ENCODE assay signal across 8 mouse cellular contexts in genomic region chr12:80643693-80644505, GRCm38 (mm10). TPM values are rescaled to one million over a fixed set of nuclear protein-coding genes. Genes with fewer than 3 reads are reported as not detected.
DNase-seq lines count a peak whose midpoint lies in the region; ATAC-seq and TF ChIP-seq lines count a peak whose summit lies in the region.

TSS of gene Slc39a9 (plus strand) at chr12:80643883.
TSS of gene Erh (minus strand) at chr12:80644341.

- peak within 1 kb of the TSS; percentile 92 for H3K9ac ChIP-seq in embryonic facial prominence, embryonic 14.5 days (ENCODE audit: low read depth, low read length)
- H3K9ac ChIP-seq in heart, adult 2 months (ENCODE audit: low read depth, low read length) = peak within 1 kb of the TSS; percentile 81
- H3K9ac ChIP-seq in limb, embryonic 13.5 days = peak within 1 kb of the TSS; percentile 97
- H3K9ac ChIP-seq in midbrain, embryonic 16.5 days (ENCODE audit: low read depth, low read length) = peak within 1 kb of the TSS; percentile 94

- TF ChIP-seq CTCF in heart, adult 2 months (IDR thresholded peaks at IDR 0.05) = peak; percentile 40

- intact Hi-C loops in heart, adult 2 months (cut with DNase I) = loop anchor here (10.0 kb wide), 1 partner anchor 1779 kb away; the partner anchor contains the start of genes Atp6v1d and Eif2s1

- peaks cover 37% of the 10 kb centered on the region for H3K36me3 ChIP-seq in embryonic facial prominence, embryonic 14.5 days (ENCODE audit: control insufficient read depth, insufficient read depth, low read length)
- H3K36me3 ChIP-seq in heart, adult 2 months (ENCODE audit: control insufficient read depth, insufficient read depth, low read length) = peaks cover 16% of the 10 kb centered on the region
- peaks cover 44% of the 10 kb centered on the region for H3K36me3 ChIP-seq in limb, embryonic 13.5 days
- H3K36me3 ChIP-seq in midbrain, embryonic 16.5 days (ENCODE audit: control insufficient read depth, insufficient read depth, low read length) = peaks cover 11% of the 10 kb centered on the region

- DNase-seq in 3T3-L1 (ENCODE audit: low read depth, low spot score) = peak; percentile 96
- peak; percentile 73 to 81 for DNase-seq in adrenal gland, postnatal 4 days (ENCODE audit: low spot score in 2 of 2)
- DNase-seq in embryonic facial prominence, embryonic 14.5 days (ENCODE audit: low spot score) = peak; percentile 98
- DNase-seq in heart, adult 2 months = peak; percentile 95
- DNase-seq in kidney, adult 8-10 months = peak; percentile 94 to 95
- peak; percentile 90 to 94 for DNase-seq in spleen, postnatal 10 days (ENCODE audit: low spot score in 2 of 2)

- H3K4me3 ChIP-seq in embryonic facial prominence, embryonic 14.5 days (ENCODE audit: low read depth, low read length) = peak within 1 kb of the TSS; percentile 81
- peak within 1 kb of the TSS; percentile 92 for H3K4me3 ChIP-seq in heart, adult 2 months
- H3K4me3 ChIP-seq in limb, embryonic 13.5 days = peak within 1 kb of the TSS; percentile 93
- H3K4me3 ChIP-seq in midbrain, embryonic 16.5 days (ENCODE audit: low read depth, low read length) = peak within 1 kb of the TSS; percentile 99

- H3K9me3 ChIP-seq in embryonic facial prominence, embryonic 14.5 days (ENCODE audit: control insufficient read depth, low read length) = no peaks in the 10 kb centered on the region
- no peaks in the 10 kb centered on the region for H3K9me3 ChIP-seq in limb, embryonic 13.5 days
- H3K9me3 ChIP-seq in midbrain, embryonic 16.5 days (replicated peaks; ENCODE audit: control insufficient read depth, low read length, poor library complexity, severe bottlenecking) = no peaks in the 10 kb centered on the region

- no peaks in the 10 kb centered on the region for H3K27me3 ChIP-seq in embryonic facial prominence, embryonic 14.5 days (replicated peaks; ENCODE audit: control insufficient read depth, insufficient read depth, low read length)
- no peaks in the 10 kb centered on the region for H3K27me3 ChIP-seq in heart, adult 2 months (ENCODE audit: control insufficient read depth, insufficient read depth, low read length)
- no peaks in the 10 kb centered on the region for H3K27me3 ChIP-seq in limb, embryonic 13.5 days
- H3K27me3 ChIP-seq in midbrain, embryonic 16.5 days (ENCODE audit: control insufficient read depth, insufficient read depth, low read depth, low read length) = no peaks in the 10 kb centered on the region

- H3K27ac ChIP-seq in embryonic facial prominence, embryonic 14.5 days (replicated peaks; ENCODE audit: low read depth, low read length) = peak within 1 kb of the TSS; percentile 93
- peak within 1 kb of the TSS; percentile 95 for H3K27ac ChIP-seq in heart, adult 2 months
- peak within 1 kb of the TSS; percentile 93 for H3K27ac ChIP-seq in limb, embryonic 13.5 days
- peak within 1 kb of the TSS; percentile 92 for H3K27ac ChIP-seq in midbrain, embryonic 16.5 days (ENCODE audit: low read length)

- under 1% methylated on average over 49 of the region's 50 CpGs for WGBS in embryonic facial prominence, embryonic 14.5 days
- under 1% methylated on average over 50 of the region's 50 CpGs for WGBS in heart, adult 2 months
- under 1% methylated on average over 50 of the region's 50 CpGs for WGBS in limb, embryonic 13.5 days
- WGBS in midbrain, embryonic 16.5 days = under 1% methylated on average over 50 of the region's 50 CpGs

- peak; percentile 69; the same call in 1 of the 2 replicates for TF ChIP-seq EP300 in heart, adult 2 months (IDR thresholded peaks at IDR 0.05; ENCODE audit: insufficient read depth, low read depth, low read length)

- peak; percentile 97 for ATAC-seq in embryonic facial prominence, embryonic 14.5 days (ENCODE audit: low read depth)
- ATAC-seq in limb, embryonic 13.5 days (ENCODE audit: low FRiP score, low read depth) = peak; percentile 97
- peak; percentile 98 for ATAC-seq in midbrain, embryonic 16.5 days

- TF ChIP-seq POLR2A in heart, adult 2 months (IDR thresholded peaks at IDR 0.05; ENCODE audit: insufficient read depth, low read depth, low read length) = peak; percentile 71

- H3K4me1 ChIP-seq in embryonic facial prominence, embryonic 14.5 days (ENCODE audit: control insufficient read depth, insufficient read depth, low read length) = peaks cover 26% of the 10 kb centered on the region
- H3K4me1 ChIP-seq in heart, adult 2 months (ENCODE audit: control insufficient read depth, insufficient read depth, low read length) = peaks cover 11% of the 10 kb centered on the region
- H3K4me1 ChIP-seq in limb, embryonic 13.5 days = peaks cover 37% of the 10 kb centered on the region
- H3K4me1 ChIP-seq in midbrain, embryonic 16.5 days (ENCODE audit: control insufficient read depth, insufficient read depth, low read length) = peaks cover 47% of the 10 kb centered on the region

- H3K4me2 ChIP-seq in embryonic facial prominence, embryonic 14.5 days (ENCODE audit: low read depth, low read length) = peak within 1 kb of the TSS; percentile 88
- peak within 1 kb of the TSS; percentile 95 for H3K4me2 ChIP-seq in limb, embryonic 13.5 days (replicated peaks)
- H3K4me2 ChIP-seq in midbrain, embryonic 16.5 days (ENCODE audit: low read length) = peak within 1 kb of the TSS; percentile 96

- peaks cover 3% of the 10 kb centered on the region for H3K79me2 ChIP-seq in heart, adult 2 months (replicated peaks; ENCODE audit: control insufficient read depth, insufficient read depth, low read length)

RNA-seq across cellular contexts. Expression of gene Slc39a9, which starts in this region (rescaled TPM):
- total RNA-seq in adrenal gland, postnatal 4 days (2021) = 10 to 100 TPM; 43.2 to 47.9 TPM
- 25.0 and 26.7 TPM in 2 replicates for polyA plus RNA-seq in embryonic facial prominence, embryonic 14.5 days (2014; fragmentation: Nextera tagmentation; extraction: Ambion mirVana)
- total RNA-seq in heart, adult 2 months (2021) = 10 to 100 TPM; 15.6 to 17.4 TPM
- polyA plus RNA-seq in heart, adult 2 months (2012; rRNA removed) = 18.1 and 24.7 TPM in 2 replicates
- polyA plus RNA-seq in limb, embryonic 13.5 days (2015; fragmentation: Nextera tagmentation; extraction: Ambion mirVana) = 21.8 and 26.5 TPM in 2 replicates
- polyA plus RNA-seq in midbrain, embryonic 16.5 days (2015; fragmentation: Nextera tagmentation; extraction: Ambion mirVana) = 25.2 and 26.2 TPM in 2 replicates

RNA-seq across cellular contexts. Expression of gene Erh, which starts in this region (rescaled TPM):
- total RNA-seq in adrenal gland, postnatal 4 days (2021) = 10 to 100 TPM; 89.2 to 96.4 TPM
- polyA plus RNA-seq in embryonic facial prominence, embryonic 14.5 days (2014; fragmentation: Nextera tagmentation; extraction: Ambion mirVana) = 209 and 259 TPM in 2 replicates
- 10 to 100 TPM; 17.9 to 23.8 TPM for total RNA-seq in heart, adult 2 months (2021)
- 22.4 and 29.5 TPM in 2 replicates for polyA plus RNA-seq in heart, adult 2 months (2012; rRNA removed)
- polyA plus RNA-seq in limb, embryonic 13.5 days (2015; fragmentation: Nextera tagmentation; extraction: Ambion mirVana) = 334 and 368 TPM in 2 replicates
- 252 and 253 TPM in 2 replicates for polyA plus RNA-seq in midbrain, embryonic 16.5 days (2015; fragmentation: Nextera tagmentation; extraction: Ambion mirVana)

Comparison
In these comparisons a context has a peak if more than half of its experiments do, and no peak if none do; other contexts are left out.
1. Peak in every context shown above with its lines: DNase-seq, ATAC-seq, H3K4me3 ChIP-seq and H3K27ac ChIP-seq.